ENCODE assay signal across 30 mouse cellular contexts in genomic region chr8:79226046-79226445, GRCm38 (mm10). TPM values are rescaled to one million over a fixed set of nuclear protein-coding genes. Genes with fewer than 3 reads are reported as not detected.
A peak's percentile ranks its signal among the peaks of the same experiment; 100 is the strongest.
DNase-seq lines count a peak whose midpoint lies in the region; ATAC-seq and TF ChIP-seq lines count a peak whose summit lies in the region.
"Had no signal": no experiment of that assay in that cellular context is flagged by ENCODE, and none has a peak within 500 bp of the region (broad histone marks: within the 10 kb centered on the region; RNA-seq: fewer than 3 reads in every experiment).

No protein-coding gene starts in this region.

- H3K36me3 ChIP-seq in limb, embryonic 11.5 days (ENCODE audit: control insufficient read depth, insufficient read depth, low read length) = no peaks in the 10 kb centered on the region
- no peaks in the 10 kb centered on the region for H3K36me3 ChIP-seq in limb, embryonic 10.5 days
- H3K36me3 ChIP-seq in macrophage (ENCODE audit: inconsistent target) = peaks cover 34% of the 10 kb centered on the region
- no peaks in the 10 kb centered on the region for H3K36me3 ChIP-seq in myocyte (ENCODE audit: control insufficient read depth, insufficient read depth)
- H3K36me3 ChIP-seq: embryonic facial prominence, embryonic 12.5 days; embryonic facial prominence, embryonic 15.5 days; forebrain, embryonic 12.5 days; G1E; hindbrain, embryonic 12.5 days; hindbrain, embryonic 15.5 days; intestine, embryonic 15.5 days had no signal

- no peak overlapping the region for H3K4me2 ChIP-seq in limb, embryonic 11.5 days (ENCODE audit: low read depth, severe bottlenecking)
- H3K4me2 ChIP-seq in myocyte (ENCODE audit: low read depth) = peak overlapping the region; percentile 84
- H3K4me2 ChIP-seq: embryonic facial prominence, embryonic 12.5 days; embryonic facial prominence, embryonic 15.5 days; forebrain, embryonic 12.5 days; heart, embryonic 11.5 days; hindbrain, embryonic 12.5 days; hindbrain, embryonic 15.5 days; intestine, embryonic 15.5 days had no signal

- no peak overlapping the region for H3K27ac ChIP-seq in limb, embryonic 11.5 days (replicated peaks; ENCODE audit: low read depth, low read length)
- H3K27ac ChIP-seq in limb, embryonic 10.5 days = no peak overlapping the region
- peak overlapping the region; percentile 93 for H3K27ac ChIP-seq in macrophage
- H3K27ac ChIP-seq: embryonic facial prominence, embryonic 12.5 days; embryonic facial prominence, embryonic 15.5 days; forebrain, embryonic 12.5 days; hindbrain, embryonic 12.5 days; hindbrain, embryonic 15.5 days; intestine, embryonic 15.5 days had no signal

- H3K79me2 ChIP-seq in macrophage (ENCODE audit: inconsistent target) = no peaks in the 10 kb centered on the region; the same call in 1 of the 2 replicates
- no peaks in the 10 kb centered on the region for H3K79me2 ChIP-seq in myocyte (ENCODE audit: control insufficient read depth, insufficient read depth)

- H3ac ChIP-seq in myocyte (ENCODE audit: control insufficient read depth, insufficient read length) = no peak overlapping the region

- no peak overlapping the region for H3K9ac ChIP-seq in limb, embryonic 11.5 days (ENCODE audit: low read length)
- H3K9ac ChIP-seq: embryonic facial prominence, embryonic 12.5 days; embryonic facial prominence, embryonic 15.5 days; forebrain, embryonic 12.5 days; hindbrain, embryonic 12.5 days; hindbrain, embryonic 15.5 days; intestine, embryonic 15.5 days had no signal

- no peaks in the 10 kb centered on the region for H3K9me3 ChIP-seq in limb, embryonic 11.5 days (ENCODE audit: control insufficient read depth, low read length)
- no peaks in the 10 kb centered on the region for H3K9me3 ChIP-seq in limb, embryonic 10.5 days (replicated peaks)
- H3K9me3 ChIP-seq: embryonic facial prominence, embryonic 12.5 days; embryonic facial prominence, embryonic 15.5 days; G1E; hindbrain, embryonic 15.5 days; intestine, embryonic 15.5 days had no signal

- no peak for ATAC-seq in limb, embryonic 11.5 days (ENCODE audit: insufficient number of reproducible peaks, low FRiP score, low TSS enrichment, low read depth)
- no peak for ATAC-seq in inflammation-experienced regulatory T-cells, adult 6 months
- ATAC-seq: forebrain, embryonic 16.5 days; intestine, embryonic 15.5 days; Patski had no signal

- WGBS in limb, embryonic 11.5 days = 95% methylated on average over 3 of the region's 3 CpGs
- 97% methylated on average over 3 of the region's 3 CpGs for WGBS in limb, embryonic 10.5 days
- WGBS in macrophage (ENCODE audit: missing documents) = 28% methylated on average over 3 of the region's 3 CpGs

- H3K4me3 ChIP-seq in limb, embryonic 11.5 days (ENCODE audit: low read depth, low read length) = no peak overlapping the region
- no peak overlapping the region for H3K4me3 ChIP-seq in limb, embryonic 10.5 days
- peak overlapping the region; percentile 28 for H3K4me3 ChIP-seq in macrophage (ENCODE audit: inconsistent target)
- H3K4me3 ChIP-seq in myocyte = no peak overlapping the region
- H3K4me3 ChIP-seq: embryonic facial prominence, embryonic 12.5 days; embryonic facial prominence, embryonic 15.5 days; erythroblast, embryonic 14.5 days; forebrain, embryonic 12.5 days; hindbrain, embryonic 12.5 days; hindbrain, embryonic 15.5 days; intestine, embryonic 15.5 days had no signal

- DNase-seq in limb, embryonic 11.5 days (ENCODE audit: low spot score) = peak; percentile 9
- no peak for DNase-seq in limb, embryonic 10.5 days (ENCODE audit: low spot score)
- DNase-seq in cerebellum, adult 9-11 months = no peak
- DNase-seq: adrenal gland, postnatal 10 days; adrenal gland, postnatal 36 days; cerebellum, adult 11 months; cerebellum, adult 2 months; cerebellum, postnatal 14 days; gastrocnemius, postnatal 10 days; gastrocnemius, postnatal 36 days had no signal

- H3K27me3 ChIP-seq in limb, embryonic 11.5 days (ENCODE audit: control insufficient read depth, insufficient read depth, low read length) = no peaks in the 10 kb centered on the region
- H3K27me3 ChIP-seq in limb, embryonic 10.5 days (ENCODE audit: low read depth, poor library complexity, severe bottlenecking) = no peaks in the 10 kb centered on the region
- no peaks in the 10 kb centered on the region for H3K27me3 ChIP-seq in myocyte (ENCODE audit: control insufficient read depth, insufficient read depth, insufficient read length)
- H3K27me3 ChIP-seq: embryonic facial prominence, embryonic 12.5 days; embryonic facial prominence, embryonic 15.5 days; forebrain, embryonic 12.5 days; hindbrain, embryonic 12.5 days; hindbrain, embryonic 15.5 days; intestine, embryonic 15.5 days; Patski had no signal

- H3K4me1 ChIP-seq in limb, embryonic 11.5 days (ENCODE audit: control insufficient read depth, insufficient read depth, low read length) = peaks cover 2% of the 10 kb centered on the region; the same call in 1 of the 2 replicates
- H3K4me1 ChIP-seq in limb, embryonic 10.5 days = peaks cover 18% of the 10 kb centered on the region
- H3K4me1 ChIP-seq: forebrain, embryonic 12.5 days; intestine, embryonic 15.5 days had no signal

- TF ChIP-seq POLR2A in myocyte (IDR thresholded peaks at IDR 0.05; ENCODE audit: insufficient read length, low read depth) = no peak

TF ChIP-seq in myocyte, 11 proteins besides CTCF, POLR2A, EP300 and RAD21:
- no peak for TF ChIP-seq MYOD1 (IDR thresholded peaks at IDR 0.05; ENCODE audit: control insufficient read depth in 1 of 3, insufficient read length in 2 of 3, low read depth in 2 of 3)
- TF ChIP-seq E2F4 (IDR thresholded peaks at IDR 0.05; ENCODE audit: insufficient read depth) = no peak
- no peak for TF ChIP-seq TCF12 (IDR thresholded peaks at IDR 0.05; ENCODE audit: insufficient read depth, poor library complexity, severe bottlenecking)
- TF ChIP-seq REST (IDR thresholded peaks at IDR 0.05; ENCODE audit: insufficient read depth, insufficient read length) = no peak
- TF ChIP-seq USF1 (IDR thresholded peaks at IDR 0.05; ENCODE audit: low read depth) = no peak
- TF ChIP-seq CEBPB (IDR thresholded peaks at IDR 0.05; ENCODE audit: insufficient read depth, poor library complexity, severe bottlenecking) = no peak
- no peak for TF ChIP-seq POLR2AphosphoS2 (IDR thresholded peaks at IDR 0.05; ENCODE audit: insufficient read length, low read depth)
- no peak for TF ChIP-seq MYOG (IDR thresholded peaks at IDR 0.05; ENCODE audit: control insufficient read depth in 1 of 3, insufficient read depth in 1 of 3, insufficient read length in 2 of 3, low read depth in 2 of 3)
- TF ChIP-seq MAX (IDR thresholded peaks at IDR 0.05; ENCODE audit: low read depth) = no peak
- TF ChIP-seq TCF3 (IDR thresholded peaks at IDR 0.05; ENCODE audit: insufficient read length, low read depth) = no peak
- no peak for TF ChIP-seq SRF (IDR thresholded peaks at IDR 0.05; ENCODE audit: control insufficient read depth, insufficient read length, low read depth)

RNA-seq across cellular contexts. Expression of gene 1700011L22Rik, which starts 22.3 kb away (rescaled TPM):
- not detected in 2 replicates for polyA plus RNA-seq in limb, embryonic 11.5 days (2014; fragmentation: Nextera tagmentation; extraction: Ambion mirVana)
- polyA plus RNA-seq in limb, embryonic 10.5 days (2016; fragmentation: Nextera tagmentation; extraction: Ambion mirVana) = not detected in 2 replicates
- 1 to 10 TPM in 2 of 26 experiments, not detected in 24; 1.1 to 1.5 TPM for total RNA-seq in macrophage (2018; cell fraction: chromatin; rRNA removed)
- not detected for total RNA-seq in macrophage (2018; cell fraction: cytosol; rRNA removed)
- not detected for total RNA-seq in macrophage (2018; cell fraction: nucleus; rRNA removed)
- not detected in 3 replicates for polyA plus RNA-seq in macrophage (2018)
- polyA plus RNA-seq in myocyte (2012; fragmentation: generic; extraction: Trizol) = not detected
- not detected for polyA plus RNA-seq in inflammation-experienced regulatory T-cells, adult 6 months (2017; shearing (Covaris generic))
- total RNA-seq: adrenal gland, adult 18-20 months; adrenal gland, postnatal 10 days; adrenal gland, postnatal 36 days; G1E; gastrocnemius, adult 18-20 months; gastrocnemius, postnatal 10 days; gastrocnemius, postnatal 36 days; heart, adult 8-10 months; heart, postnatal 25 days; hematopoietic stem cell, adult 5-6 weeks had no signal
- polyA plus RNA-seq: cerebellum, adult 2 months; embryonic facial prominence, embryonic 12.5 days; embryonic facial prominence, embryonic 15.5 days; erythroblast, embryonic 14.5 days; forebrain, embryonic 12.5 days; forebrain, embryonic 16.5 days; G1E; heart, embryonic 11.5 days; heart, embryonic 14.5 days; hindbrain, embryonic 12.5 days; hindbrain, embryonic 15.5 days; intestine, embryonic 15.5 days had no signal
